Comparison of ENCODE assay signal across 9 mouse cellular contexts in genomic region chr2:5403850-5404249, GRCm38 (mm10).
DNase-seq lines count a peak whose midpoint lies in the region; ATAC-seq and TF ChIP-seq lines count a peak whose summit lies in the region.
"Had no signal": no experiment of that assay in that cellular context is flagged by ENCODE, and none has a peak within 500 bp of the region (broad histone marks: within the 10 kb centered on the region; RNA-seq: fewer than 3 reads in every experiment).

No protein-coding gene starts in this region.

- H3K9me3 ChIP-seq in midbrain, embryonic 11.5 days (ENCODE audit: control insufficient read depth, low read length), result no peaks in the 10 kb centered on the region
- H3K9me3 ChIP-seq in midbrain, embryonic 13.5 days, result no peaks in the 10 kb centered on the region
- no peaks in the 10 kb centered on the region for H3K9me3 ChIP-seq in forebrain, embryonic 14.5 days (replicated peaks; ENCODE audit: control insufficient read depth, low read length)
- no peaks in the 10 kb centered on the region for H3K9me3 ChIP-seq in heart, embryonic 10.5 days
- H3K9me3 ChIP-seq: hindbrain, embryonic 15.5 days had no signal

- no peak overlapping the region for H3K4me3 ChIP-seq in cerebellum, adult 2 months (replicated peaks; ENCODE audit: insufficient read depth, low read depth, low read length)
- no peak overlapping the region for H3K4me3 ChIP-seq in midbrain, embryonic 11.5 days (ENCODE audit: low read depth, low read length)
- H3K4me3 ChIP-seq in midbrain, embryonic 13.5 days (replicated peaks), result no peak overlapping the region
- H3K4me3 ChIP-seq in small intestine, adult 2 months (ENCODE audit: low read depth, low read length), result no peak overlapping the region
- H3K4me3 ChIP-seq in forebrain, embryonic 14.5 days (ENCODE audit: low read depth, low read length), result no peak overlapping the region
- H3K4me3 ChIP-seq in heart, embryonic 10.5 days, result no peak overlapping the region
- H3K4me3 ChIP-seq: hindbrain, embryonic 15.5 days had no signal

- H3K36me3 ChIP-seq in midbrain, embryonic 11.5 days (ENCODE audit: control insufficient read depth, insufficient read depth, low read length), result no peaks in the 10 kb centered on the region
- no peaks in the 10 kb centered on the region for H3K36me3 ChIP-seq in midbrain, embryonic 13.5 days
- H3K36me3 ChIP-seq in small intestine, adult 2 months (ENCODE audit: control insufficient read depth, insufficient read depth, low read length), result no peaks in the 10 kb centered on the region
- H3K36me3 ChIP-seq in forebrain, embryonic 14.5 days (ENCODE audit: control insufficient read depth, insufficient read depth, low read length), result no peaks in the 10 kb centered on the region
- no peaks in the 10 kb centered on the region for H3K36me3 ChIP-seq in heart, embryonic 10.5 days
- H3K36me3 ChIP-seq: hindbrain, embryonic 15.5 days had no signal

- H3K4me1 ChIP-seq in cerebellum, adult 2 months (ENCODE audit: control insufficient read depth, insufficient read depth, low read length), result no peaks in the 10 kb centered on the region
- no peaks in the 10 kb centered on the region for H3K4me1 ChIP-seq in midbrain, embryonic 11.5 days (ENCODE audit: control insufficient read depth, insufficient read depth, low read length)
- H3K4me1 ChIP-seq in midbrain, embryonic 13.5 days (replicated peaks), result no peaks in the 10 kb centered on the region
- H3K4me1 ChIP-seq in small intestine, adult 2 months (ENCODE audit: control insufficient read depth, insufficient read depth, insufficient read length, low read length), result peaks cover 3% of the 10 kb centered on the region; the same call in 1 of the 2 replicates
- no peaks in the 10 kb centered on the region for H3K4me1 ChIP-seq in forebrain, embryonic 14.5 days (ENCODE audit: control insufficient read depth, insufficient read depth, low read length)
- H3K4me1 ChIP-seq in heart, embryonic 10.5 days, result no peaks in the 10 kb centered on the region
- H3K4me1 ChIP-seq: hindbrain, embryonic 15.5 days had no signal

- H3K4me2 ChIP-seq in midbrain, embryonic 11.5 days, result no peak overlapping the region
- H3K4me2 ChIP-seq in midbrain, embryonic 13.5 days (replicated peaks), result no peak overlapping the region
- no peak overlapping the region for H3K4me2 ChIP-seq in forebrain, embryonic 14.5 days (ENCODE audit: low read length)
- H3K4me2 ChIP-seq: hindbrain, embryonic 15.5 days had no signal

- no peaks in the 10 kb centered on the region; the same call in 1 of the 2 replicates for H3K27me3 ChIP-seq in cerebellum, adult 2 months (ENCODE audit: control insufficient read depth, insufficient read depth, low read length)
- no peaks in the 10 kb centered on the region for H3K27me3 ChIP-seq in midbrain, embryonic 11.5 days (ENCODE audit: control insufficient read depth, insufficient read depth, low read length)
- no peaks in the 10 kb centered on the region for H3K27me3 ChIP-seq in midbrain, embryonic 13.5 days
- no peaks in the 10 kb centered on the region for H3K27me3 ChIP-seq in small intestine, adult 2 months (ENCODE audit: control insufficient read depth, insufficient read depth, low read length)
- no peaks in the 10 kb centered on the region for H3K27me3 ChIP-seq in forebrain, embryonic 14.5 days (replicated peaks; ENCODE audit: control insufficient read depth, insufficient read depth, low read length)
- H3K27me3 ChIP-seq in heart, embryonic 10.5 days (ENCODE audit: insufficient read depth, poor library complexity, severe bottlenecking), result no peaks in the 10 kb centered on the region
- H3K27me3 ChIP-seq: hindbrain, embryonic 15.5 days had no signal

- WGBS in cerebellum, adult 2 months, result 67% methylated on average over 3 of the region's 3 CpGs
- WGBS in midbrain, embryonic 11.5 days, result 56% methylated on average over 3 of the region's 3 CpGs
- WGBS in midbrain, embryonic 13.5 days, result 64% methylated on average over 3 of the region's 3 CpGs
- WGBS in small intestine, adult 2 months, result 64% methylated on average over 3 of the region's 3 CpGs
- WGBS in forebrain, embryonic 14.5 days, result 62% methylated on average over 3 of the region's 3 CpGs
- 50% methylated on average over 3 of the region's 3 CpGs for WGBS in heart, embryonic 10.5 days

- DNase-seq in cerebellum, adult 2 months, result no peak
- no peak for DNase-seq in cerebellum, adult 11 months
- DNase-seq in midbrain, embryonic 11.5 days (ENCODE audit: low spot score, missing footprints), result no peak
- peak; percentile 17 for DNase-seq in embryo, embryonic 11.5 days (ENCODE audit: low read depth, low spot score)
- no peak for DNase-seq in forebrain, embryonic 14.5 days (ENCODE audit: low spot score)
- no peak for DNase-seq in heart, embryonic 10.5 days (ENCODE audit: low spot score)

- no peak for TF ChIP-seq POLR2A in cerebellum, adult 2 months (IDR thresholded peaks at IDR 0.05; ENCODE audit: borderline replicate concordance, insufficient read depth, low read length)
- no peak for TF ChIP-seq POLR2A in small intestine, adult 2 months (IDR thresholded peaks at IDR 0.05; ENCODE audit: low read depth, low read length)

- 0 out of 2 replicates have a peak, but pooled peaks have one; percentile 30 for ATAC-seq in midbrain, embryonic 11.5 days (ENCODE audit: low FRiP score)
- ATAC-seq in midbrain, embryonic 13.5 days, result no peak
- no peak for ATAC-seq in forebrain, embryonic 14.5 days

- no peak overlapping the region for H3K9ac ChIP-seq in midbrain, embryonic 11.5 days (ENCODE audit: low read length)
- no peak overlapping the region for H3K9ac ChIP-seq in midbrain, embryonic 13.5 days (replicated peaks)
- H3K9ac ChIP-seq in forebrain, embryonic 14.5 days (ENCODE audit: low read length), result no peak overlapping the region
- H3K9ac ChIP-seq: hindbrain, embryonic 15.5 days had no signal

- H3K27ac ChIP-seq in cerebellum, adult 2 months (ENCODE audit: insufficient read depth, low read length), result no peak overlapping the region
- H3K27ac ChIP-seq in midbrain, embryonic 11.5 days (ENCODE audit: low read depth, low read length), result no peak overlapping the region
- no peak overlapping the region for H3K27ac ChIP-seq in midbrain, embryonic 13.5 days
- H3K27ac ChIP-seq in small intestine, adult 2 months (ENCODE audit: insufficient read depth, low read depth, low read length), result no peak overlapping the region
- H3K27ac ChIP-seq in forebrain, embryonic 14.5 days (ENCODE audit: low read depth, low read length), result no peak overlapping the region
- H3K27ac ChIP-seq in heart, embryonic 10.5 days, result no peak overlapping the region
- H3K27ac ChIP-seq: hindbrain, embryonic 15.5 days had no signal

- peak; percentile 31; the same call in 1 of the 2 replicates for TF ChIP-seq CTCF in cerebellum, adult 2 months (IDR thresholded peaks at IDR 0.05; ENCODE audit: borderline replicate concordance, insufficient read depth, low read depth, low read length)
- TF ChIP-seq CTCF in small intestine, adult 2 months (IDR thresholded peaks at IDR 0.05; ENCODE audit: extremely low read depth, insufficient read length, insufficient replicate concordance, low read depth, low read length), result peak; percentile 47; the same call in 1 of the 2 replicates
